Mouse (Mus musculus) forebrain, postnatal 0 days (tissue): ENCODE results near the gene Dgat2. TPM values are rescaled to one million over a fixed set of nuclear protein-coding genes. Genes with fewer than 3 reads are reported as not detected.

Experiments
- ATAC-seq: fragments of 200-750 bp; cut with Nextera tagmentation; 2 replicates; pipeline ENCODE4 v1.8.0; 2017; ENCODE audit warnings: mild to moderate bottlenecking, moderate library complexity
- DNase-seq: peaks from one replicate; pipeline ENCODE4 v3.0.0-alpha.2; 2015
- H3K27ac ChIP-seq: fragments of 300-500 bp; sonication (generic); 2 replicates; pipeline ENCODE4 v1.5.1; 2014; ENCODE audit warnings: low read depth, mild to moderate bottlenecking, antibody characterized with exemption, low read length, moderate library complexity, mixed read lengths
- H3K27me3 ChIP-seq: fragments of 300-500 bp; sonication (generic); 2 replicates; pipeline ENCODE4 v1.6.1; 2014; ENCODE audit warnings: mild to moderate bottlenecking, low read length, mixed read lengths; ENCODE audit not compliant: insufficient read depth
- H3K36me3 ChIP-seq: fragments of 300-500 bp; sonication (generic); 2 replicates; pipeline ENCODE4 v1.6.1; 2014; ENCODE audit warnings: mild to moderate bottlenecking, moderate library complexity; ENCODE audit not compliant: insufficient read depth
- H3K4me1 ChIP-seq: fragments of 300-500 bp; sonication (generic); 2 replicates; pipeline ENCODE4 v1.6.1; 2014; ENCODE audit warnings: antibody characterized with exemption; ENCODE audit not compliant: insufficient read depth
- H3K4me2 ChIP-seq: fragments of 300-500 bp; sonication (generic); 2 replicates; pipeline ENCODE4 v1.6.1; 2014; ENCODE audit warnings: low read depth, mild to moderate bottlenecking, moderate library complexity
- H3K4me3 ChIP-seq: fragments of 300-500 bp; sonication (generic); 2 replicates; pipeline ENCODE4 v1.5.1; 2014; ENCODE audit warnings: low read depth, low read length, mixed read lengths
- H3K9ac ChIP-seq: fragments of 300-500 bp; sonication (generic); 2 replicates; pipeline ENCODE4 v1.6.1; 2014; ENCODE audit warnings: mild to moderate bottlenecking
- H3K9me3 ChIP-seq: fragments of 300-500 bp; sonication (generic); 2 replicates; pipeline ENCODE4 v1.6.1; 2016; ENCODE audit warnings: low read length
- CTCF ChIP-seq: sonication (generic); IDR thresholded peaks from 2 replicates; pipeline ENCODE4 v1.5.1; 2016; ENCODE audit warnings: antibody characterized with exemption, control low read depth, low read depth
- WGBS: fragments of 180-500 bp; shearing (Covaris S2); extraction: QIAGEN DNeasy Blood & Tissue Kit; methylation state at CpG from one replicate; pipeline ENCODE4 v1.1.7; 2014; 5-methylcytosine and 5-hydroxymethylcytosine counted together
- polyA plus RNA-seq: library from polyadenylated mRNA; unstranded; fragments of >200 nt; fragmentation: Nextera tagmentation; extraction: Ambion mirVana; gene quantifications from 2 replicates; pipeline ENCODE4 v1.2.1, GENCODE M21; 2015
- total RNA-seq: library from RNA; depleted of rRNA; stranded (reverse); fragments of >200 nt; gene quantifications from 2 replicates; pipeline ENCODE4 v1.2.3, GENCODE M21; 2014

The Dgat2 gene
- total and polyA plus RNA-seq, 2 experiments from 2014 or later, result 41.3 TPM

DNA sequence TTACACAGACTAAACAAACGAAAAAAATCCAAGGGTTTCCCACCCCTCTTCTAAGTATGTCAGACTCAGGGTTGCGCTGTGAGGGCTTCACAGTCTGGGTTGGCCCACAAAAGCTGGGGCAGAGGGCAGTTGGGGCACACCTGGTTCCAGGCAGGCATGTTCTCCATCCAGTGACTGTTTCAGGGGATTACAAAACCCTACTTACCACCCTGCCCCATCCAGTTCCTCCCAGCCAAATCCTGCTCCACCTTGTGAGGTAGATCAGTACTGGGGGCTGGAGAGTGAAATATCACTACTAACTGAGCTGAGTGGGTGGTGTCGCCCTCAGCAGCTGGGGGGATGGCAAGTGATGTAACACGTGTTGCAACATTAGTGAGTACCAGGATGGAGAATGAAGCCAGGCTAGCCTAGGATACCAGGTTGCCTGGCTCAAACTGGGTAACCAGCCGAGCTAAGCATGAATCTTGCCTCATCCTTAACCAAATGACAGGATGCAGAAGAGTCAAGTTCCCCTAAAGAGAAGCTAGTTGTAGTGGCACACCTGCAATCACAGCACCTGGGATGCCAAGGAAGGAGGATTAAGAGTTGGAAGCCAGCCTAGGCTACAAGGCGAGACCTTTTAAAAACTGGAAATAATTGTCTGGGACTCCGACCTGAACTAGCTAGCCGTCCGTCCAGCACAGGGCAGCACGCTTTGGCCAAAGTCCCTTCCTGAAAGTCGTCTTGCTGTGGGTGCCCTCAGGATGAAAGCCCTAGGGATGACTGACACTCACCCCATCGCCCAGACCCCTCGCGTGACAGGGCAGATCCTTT, 694 bp downstream of the Dgat2 start:
- no peaks in the 10 kb centered on the region for H3K4me1 ChIP-seq
- H3K36me3 ChIP-seq, result no peaks in the 10 kb centered on the region
- peak overlapping the region; percentile 83 for H3K4me2 ChIP-seq
- no peaks in the 10 kb centered on the region for H3K27me3 ChIP-seq
- peak overlapping the region; percentile 62 for H3K4me3 ChIP-seq
- no peak for TF ChIP-seq CTCF
- H3K27ac ChIP-seq, result no peak overlapping the region
- WGBS, result 19% methylated on average over 14 of the region's 14 CpGs
- no peak for ATAC-seq
- no peaks in the 10 kb centered on the region for H3K9me3 ChIP-seq
- H3K9ac ChIP-seq, result peak overlapping the region; percentile 78
- peak; percentile 34 for DNase-seq

DNA sequence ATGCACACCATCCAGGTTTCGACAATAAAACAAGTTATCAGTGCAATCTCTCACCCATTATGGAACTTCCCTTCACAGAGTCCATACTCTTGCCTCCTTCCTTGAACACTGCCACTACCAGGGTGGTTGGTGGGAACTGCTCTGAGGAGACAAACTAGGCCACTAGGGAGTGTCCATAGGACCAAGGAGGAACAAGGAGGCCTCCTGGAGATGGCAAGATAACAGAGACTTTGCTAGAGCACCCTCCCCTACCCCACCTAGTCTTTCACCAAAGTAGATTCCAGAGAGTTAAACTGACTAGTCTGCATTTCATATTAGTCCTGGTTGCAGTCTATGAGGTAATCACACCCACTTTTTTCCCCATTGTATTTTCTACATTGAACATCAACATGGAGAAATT, 2.4 kb downstream of the Dgat2 start:
- H3K36me3 ChIP-seq, result no peaks in the 10 kb centered on the region
- WGBS, result 89% methylated on average over 1 of the region's 1 CpGs
- no peak overlapping the region for H3K4me2 ChIP-seq
- H3K4me3 ChIP-seq, result no peak overlapping the region
- H3K4me1 ChIP-seq, result no peaks in the 10 kb centered on the region
- H3K9ac ChIP-seq, result no peak overlapping the region
- H3K9me3 ChIP-seq, result no peaks in the 10 kb centered on the region
- TF ChIP-seq CTCF, result no peak
- no peak for DNase-seq
- ATAC-seq, result no peak
- H3K27me3 ChIP-seq, result no peaks in the 10 kb centered on the region
- H3K27ac ChIP-seq, result no peak overlapping the region

DNA sequence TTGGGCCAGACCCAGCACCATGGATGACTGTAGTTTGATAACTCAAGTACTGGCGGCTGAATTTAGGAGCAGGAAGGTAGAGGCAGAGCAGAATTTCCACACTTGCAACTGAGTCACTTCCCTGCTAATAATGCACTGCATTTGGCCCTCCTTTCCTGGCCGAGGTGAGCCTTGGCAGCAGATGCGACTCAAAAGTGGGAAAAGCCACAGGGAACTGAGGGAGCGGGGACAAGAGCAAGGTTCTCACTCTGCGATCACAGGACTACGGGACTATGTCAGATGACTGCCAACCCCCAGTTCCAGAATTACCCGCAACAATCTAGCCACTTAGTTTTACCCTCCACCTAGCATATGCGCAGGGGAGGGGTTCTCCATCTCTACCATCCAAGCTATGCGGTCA, 3.2 kb downstream of the Dgat2 start:
- 85% methylated on average over 9 of the region's 9 CpGs for WGBS
- H3K9me3 ChIP-seq, result no peaks in the 10 kb centered on the region
- H3K27me3 ChIP-seq, result no peaks in the 10 kb centered on the region
- no peak overlapping the region for H3K4me3 ChIP-seq
- no peak overlapping the region for H3K27ac ChIP-seq
- no peak for TF ChIP-seq CTCF
- no peak overlapping the region for H3K9ac ChIP-seq
- DNase-seq, result no peak
- H3K4me1 ChIP-seq, result no peaks in the 10 kb centered on the region
- H3K36me3 ChIP-seq, result no peaks in the 10 kb centered on the region
- H3K4me2 ChIP-seq, result no peak overlapping the region
- no peak for ATAC-seq

DNA sequence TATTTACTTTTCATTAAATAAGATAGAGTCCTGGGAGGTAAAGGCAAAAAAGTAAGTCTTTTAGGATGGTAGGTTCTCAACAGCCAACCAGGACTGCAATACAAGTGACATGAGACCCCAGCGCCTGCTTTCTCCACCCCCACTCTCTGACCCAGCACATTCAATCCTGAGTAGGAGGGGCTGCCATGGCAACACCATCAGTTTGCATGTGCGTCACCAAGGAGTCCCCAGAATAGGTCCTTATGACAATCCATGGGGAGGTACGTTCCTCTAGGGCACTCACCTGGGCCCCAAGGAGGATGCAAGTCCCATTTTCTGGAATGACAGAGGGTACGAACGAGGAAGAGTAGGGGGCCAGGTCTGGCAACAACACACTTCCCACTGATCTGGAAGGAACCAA, 5.1 kb downstream of the Dgat2 start:
- Histone ChIP-seq H3K36me3 (no peaks in the 10 kb centered on the region), H3K4me1 (no peaks in the 10 kb centered on the region), H3K27ac (no peak overlapping the region), H3K4me3 (no peak overlapping the region), H3K9ac (no peak overlapping the region), H3K4me2 (no peak overlapping the region), H3K27me3 (no peaks in the 10 kb centered on the region), H3K9me3 (no peaks in the 10 kb centered on the region)
- ATAC-seq, result no peak
- no peak for DNase-seq
- 61% methylated on average over 5 of the region's 5 CpGs for WGBS
- no peak for TF ChIP-seq CTCF

DNA sequence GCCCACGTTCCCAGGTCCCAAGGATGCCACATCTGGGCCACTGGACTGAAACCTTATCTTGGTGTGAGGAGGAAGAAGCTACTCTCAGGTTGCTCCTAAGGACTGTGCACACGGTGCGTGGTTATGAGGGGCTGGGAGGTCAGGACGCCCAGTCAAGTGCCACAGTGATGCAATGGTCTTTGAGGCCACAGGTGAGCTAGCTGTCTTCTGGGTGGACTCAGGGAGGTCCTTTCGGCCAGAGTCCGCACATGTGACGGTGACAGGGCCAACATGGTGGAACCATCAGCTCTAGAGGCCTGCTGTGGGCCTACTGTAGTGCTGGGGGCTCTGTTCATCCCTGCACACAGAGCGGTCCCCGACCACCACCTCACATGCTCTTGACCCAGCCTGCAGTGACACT, 6.9 kb downstream of the Dgat2 start:
- Histone ChIP-seq H3K27ac (no peak overlapping the region), H3K27me3 (no peaks in the 10 kb centered on the region), H3K9me3 (no peaks in the 10 kb centered on the region), H3K36me3 (no peaks in the 10 kb centered on the region), H3K9ac (no peak overlapping the region), H3K4me1 (no peaks in the 10 kb centered on the region), H3K4me2 (no peak overlapping the region), H3K4me3 (no peak overlapping the region)
- ATAC-seq, result no peak
- 94% methylated on average over 9 of the region's 9 CpGs for WGBS
- no peak for DNase-seq
- no peak for TF ChIP-seq CTCF

DNA sequence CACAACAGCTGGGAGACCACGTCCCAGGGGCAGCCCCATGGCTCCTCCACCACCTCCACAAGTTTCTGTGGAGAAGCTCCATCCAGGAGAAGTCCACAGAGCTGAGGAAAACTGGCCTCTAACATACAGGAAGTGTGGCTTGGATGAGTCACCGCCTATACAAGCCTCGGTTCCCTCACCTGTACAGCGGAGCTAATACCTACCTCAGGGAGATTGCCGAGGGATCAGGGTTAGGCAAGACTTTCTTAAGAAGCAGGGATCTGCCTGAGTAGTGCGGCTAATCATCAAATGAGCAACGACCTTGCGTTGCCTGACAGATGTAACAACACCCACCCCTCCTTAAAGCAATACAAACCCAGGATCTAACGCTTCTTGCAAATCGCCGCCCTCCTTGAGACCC, 7.4 kb downstream of the Dgat2 start:
- TF ChIP-seq CTCF, result no peak

DNA sequence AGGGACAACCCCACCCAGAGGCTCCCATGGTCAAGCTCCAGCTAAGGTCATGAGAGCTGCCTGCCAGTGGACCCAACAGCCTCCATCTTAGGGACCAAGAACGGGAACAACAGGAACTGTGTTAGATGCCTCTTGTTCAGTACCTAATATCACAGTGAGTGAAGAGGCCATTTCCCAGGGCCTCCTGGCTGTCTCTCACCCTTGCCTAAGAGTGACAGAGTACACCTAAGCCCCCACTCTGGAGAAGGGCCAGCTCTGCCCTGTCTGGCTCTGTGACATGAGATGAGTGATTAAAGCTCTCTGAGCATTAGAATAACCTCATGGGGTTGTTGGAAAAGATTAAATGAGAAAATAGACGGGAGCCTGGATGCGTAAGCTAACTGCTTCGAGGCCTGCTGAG, 8.5 kb downstream of the Dgat2 start:
- H3K36me3 ChIP-seq, result no peaks in the 10 kb centered on the region
- no peak overlapping the region for H3K4me3 ChIP-seq
- no peak overlapping the region for H3K4me2 ChIP-seq
- no peaks in the 10 kb centered on the region for H3K9me3 ChIP-seq
- no peak for TF ChIP-seq CTCF
- WGBS, result 83% methylated on average over 4 of the region's 4 CpGs
- H3K4me1 ChIP-seq, result no peaks in the 10 kb centered on the region
- ATAC-seq (no peak), DNase-seq (no peak)
- no peaks in the 10 kb centered on the region for H3K27me3 ChIP-seq
- H3K27ac ChIP-seq, result no peak overlapping the region
- H3K9ac ChIP-seq, result no peak overlapping the region

More for the DNA sequence above, 7.4 kb downstream of the Dgat2 start:
- H3K36me3 ChIP-seq, result no peaks in the 10 kb centered on the region
- H3K9me3 ChIP-seq, result no peaks in the 10 kb centered on the region
- no peaks in the 10 kb centered on the region for H3K4me1 ChIP-seq
- no peak for DNase-seq
- no peak overlapping the region for H3K4me2 ChIP-seq
- H3K27me3 ChIP-seq, result no peaks in the 10 kb centered on the region
- no peak for ATAC-seq
- H3K27ac ChIP-seq, result no peak overlapping the region
- WGBS, result 87% methylated on average over 11 of the region's 11 CpGs
- no peak overlapping the region for H3K9ac ChIP-seq
- no peak overlapping the region for H3K4me3 ChIP-seq
